Mouse (Mus musculus): Measurements from ENCODE around the gene Adat3. TPM values are rescaled to one million over a fixed set of nuclear protein-coding genes. Genes with fewer than 3 reads are reported as not detected.
"Not testable (repeated sequence)": the region's sequence is repeated elsewhere in the genome, so short reads cannot be mapped to it uniquely, and the experiment has no call there.

The Adat3 gene
- total RNA-seq, 2 experiments from 2014 or later: not detected

DNA sequence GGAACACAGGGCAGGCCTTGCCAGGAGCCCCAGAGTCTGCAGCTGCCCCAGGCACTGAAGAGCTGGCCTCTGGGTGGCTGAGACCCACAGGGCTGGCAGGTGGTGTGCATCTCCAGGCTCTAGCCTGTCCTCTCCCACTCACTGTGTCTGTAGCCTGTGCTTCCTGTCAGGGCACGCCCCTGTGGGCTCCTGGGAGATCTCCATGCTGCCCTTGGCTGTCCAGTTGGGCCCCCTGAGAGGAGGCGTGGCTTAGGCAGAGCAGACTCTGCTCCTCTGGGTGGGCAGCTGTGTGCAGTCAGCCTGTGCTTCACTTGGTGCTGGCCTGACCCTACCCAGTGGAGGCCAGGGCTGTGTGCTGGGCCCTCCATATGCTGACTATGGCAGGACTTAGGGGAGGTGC lies 25.0 kb downstream of the Adat3 start:
- no peak for ATAC-seq (replicated peaks; ENCODE audit: low FRiP score, poor library complexity, severe bottlenecking)

GRCm38 (mm10) chr10:80628925-80629324 lies 26.2 kb downstream of the Adat3 start:
- no peak for ATAC-seq (replicated peaks; ENCODE audit: low FRiP score, poor library complexity, severe bottlenecking)

GRCm38 (mm10) chr10:80635345-80635744 lies 32.7 kb downstream of the Adat3 start:
- ATAC-seq (replicated peaks; ENCODE audit: low FRiP score, poor library complexity, severe bottlenecking): no peak

DNA sequence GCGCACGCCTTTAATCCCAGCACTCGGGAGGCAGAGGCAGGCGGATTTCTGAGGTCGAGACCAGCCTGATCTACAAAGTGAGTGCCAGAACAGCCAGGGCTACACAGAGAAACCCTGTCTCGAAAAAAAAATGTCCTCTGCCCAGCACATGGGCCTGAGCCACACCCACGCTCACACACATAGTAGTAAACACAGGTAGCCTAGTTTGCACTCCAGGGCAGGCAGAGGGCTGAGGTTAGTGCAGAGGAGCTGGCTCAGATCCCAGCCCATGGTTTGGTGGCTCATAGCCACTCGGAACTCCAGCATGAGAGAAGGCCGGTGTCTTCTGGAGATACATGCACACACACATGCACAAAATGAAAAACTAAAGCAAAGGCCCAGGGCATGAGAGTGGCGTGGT lies 44.3 kb downstream of the Adat3 start:
- ATAC-seq (replicated peaks; ENCODE audit: low FRiP score, poor library complexity, severe bottlenecking): no peak

GRCm38 (mm10) chr10:80649910-80650309 lies 47.2 kb downstream of the Adat3 start:
- not testable (repeated sequence) for ATAC-seq (replicated peaks; ENCODE audit: low FRiP score, poor library complexity, severe bottlenecking)

DNA sequence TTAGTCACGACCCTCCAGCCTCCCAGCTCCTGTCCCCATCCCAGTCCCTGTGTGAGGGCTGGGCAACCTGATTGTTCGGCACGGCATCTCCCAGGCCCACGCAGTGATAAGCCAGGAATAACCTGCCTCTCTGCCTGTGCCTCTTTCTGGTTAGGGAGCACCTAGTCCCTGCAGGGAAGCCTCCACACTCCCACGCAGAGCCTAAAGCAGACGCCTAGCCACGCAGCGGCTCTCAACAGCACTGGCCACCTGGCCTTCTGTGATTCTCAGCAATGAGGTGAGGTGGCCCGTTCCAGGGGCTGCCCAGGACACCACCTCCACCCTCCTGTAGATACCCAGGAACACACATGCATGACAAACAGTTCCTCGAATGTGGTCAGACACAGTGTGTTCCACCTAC lies 47.7 kb downstream of the Adat3 start:
- ATAC-seq (replicated peaks; ENCODE audit: low FRiP score, poor library complexity, severe bottlenecking): no peak

DNA sequence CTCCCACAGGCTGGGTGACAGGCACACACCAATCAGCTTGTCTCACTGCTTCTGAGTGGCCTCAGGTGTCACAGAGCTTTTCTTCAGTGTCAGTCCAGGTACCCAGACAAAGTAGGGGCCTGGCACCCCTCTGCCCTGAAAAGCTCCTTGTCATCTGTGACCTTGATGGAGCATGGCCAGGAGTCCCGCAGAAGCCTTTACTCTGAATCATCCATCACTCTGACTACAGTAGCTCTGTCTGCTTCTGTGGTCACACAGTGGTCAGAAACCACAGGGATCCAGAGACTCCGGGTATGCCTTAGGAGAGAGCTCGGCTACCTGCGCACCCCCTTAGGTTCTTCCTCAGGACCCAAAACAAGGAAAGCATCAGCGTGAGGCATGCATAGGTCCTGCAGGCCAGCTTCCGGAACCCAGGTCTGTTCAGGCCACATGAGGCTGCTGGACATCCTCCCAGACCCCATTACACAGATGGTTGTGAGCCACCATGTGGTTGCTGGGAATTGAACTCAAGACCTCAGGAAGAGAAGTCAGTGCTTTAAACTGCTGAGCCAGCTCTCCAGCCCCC lies 50.6 kb downstream of the Adat3 start:
- ATAC-seq (replicated peaks; ENCODE audit: low FRiP score, poor library complexity, severe bottlenecking): no peak

DNA sequence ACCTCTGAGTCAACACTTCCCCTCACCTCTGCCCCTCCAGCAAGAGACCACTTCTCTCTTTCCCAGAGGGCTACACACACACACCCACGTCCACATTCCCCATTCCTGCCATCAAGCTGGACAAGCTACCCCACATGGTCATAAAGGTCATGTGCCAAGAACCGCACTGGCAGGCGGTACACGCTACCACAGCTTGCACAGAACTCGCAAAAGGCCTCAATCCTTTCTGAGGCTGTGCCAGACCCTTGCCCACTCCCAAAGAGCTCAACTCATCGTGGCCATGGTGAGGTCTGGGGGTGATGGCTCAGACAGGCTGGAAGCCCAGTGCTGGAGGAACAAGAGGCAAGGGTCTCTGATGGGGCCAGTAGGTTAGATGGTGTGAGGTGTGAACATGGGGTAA lies 52.2 kb downstream of the Adat3 start:
- no peak for ATAC-seq (replicated peaks; ENCODE audit: low FRiP score, poor library complexity, severe bottlenecking)

DNA sequence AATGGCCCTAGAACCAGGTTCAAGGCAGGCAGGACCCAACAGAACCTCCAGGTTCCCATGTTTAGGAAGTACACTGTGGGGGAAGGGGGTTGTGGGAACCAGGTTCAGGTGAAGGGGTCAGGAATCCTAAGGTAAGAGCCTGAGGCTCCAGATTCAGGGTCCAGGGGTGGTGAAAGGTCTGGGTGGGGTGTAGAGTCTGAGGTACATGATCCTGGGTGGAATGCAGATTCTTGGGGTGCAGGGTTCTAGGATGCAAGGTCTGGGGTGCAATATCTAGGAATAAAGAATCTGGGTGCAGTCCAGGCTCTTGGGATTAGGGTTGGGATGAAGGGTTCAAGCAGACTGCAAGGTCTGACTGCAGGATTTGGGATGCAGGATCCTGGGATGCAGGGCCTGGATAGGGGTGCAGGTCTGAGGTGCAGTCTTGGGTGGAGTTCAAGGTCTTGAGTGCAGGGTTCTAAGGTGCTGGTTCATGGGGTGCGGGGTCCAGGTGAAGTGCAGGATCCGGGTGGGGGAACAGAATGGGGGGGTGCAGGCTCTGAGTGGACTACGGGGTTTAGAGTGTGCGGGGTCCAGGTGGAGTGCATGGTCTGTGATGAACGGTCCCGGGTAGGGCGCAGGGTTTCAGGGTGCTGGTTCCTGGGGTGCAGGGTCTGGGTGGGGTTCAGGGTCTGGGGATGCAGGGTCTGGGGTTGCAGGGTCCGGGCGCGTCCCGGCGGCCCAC lies 52.9 kb downstream of the Adat3 start:
- no peak for ATAC-seq (replicated peaks; ENCODE audit: low FRiP score, poor library complexity, severe bottlenecking)

GRCm38 (mm10) chr10:80656130-80656862 lies 53.6 kb downstream of the Adat3 start:
- peak; percentile 67 for ATAC-seq (replicated peaks; ENCODE audit: low FRiP score, poor library complexity, severe bottlenecking)

DNA sequence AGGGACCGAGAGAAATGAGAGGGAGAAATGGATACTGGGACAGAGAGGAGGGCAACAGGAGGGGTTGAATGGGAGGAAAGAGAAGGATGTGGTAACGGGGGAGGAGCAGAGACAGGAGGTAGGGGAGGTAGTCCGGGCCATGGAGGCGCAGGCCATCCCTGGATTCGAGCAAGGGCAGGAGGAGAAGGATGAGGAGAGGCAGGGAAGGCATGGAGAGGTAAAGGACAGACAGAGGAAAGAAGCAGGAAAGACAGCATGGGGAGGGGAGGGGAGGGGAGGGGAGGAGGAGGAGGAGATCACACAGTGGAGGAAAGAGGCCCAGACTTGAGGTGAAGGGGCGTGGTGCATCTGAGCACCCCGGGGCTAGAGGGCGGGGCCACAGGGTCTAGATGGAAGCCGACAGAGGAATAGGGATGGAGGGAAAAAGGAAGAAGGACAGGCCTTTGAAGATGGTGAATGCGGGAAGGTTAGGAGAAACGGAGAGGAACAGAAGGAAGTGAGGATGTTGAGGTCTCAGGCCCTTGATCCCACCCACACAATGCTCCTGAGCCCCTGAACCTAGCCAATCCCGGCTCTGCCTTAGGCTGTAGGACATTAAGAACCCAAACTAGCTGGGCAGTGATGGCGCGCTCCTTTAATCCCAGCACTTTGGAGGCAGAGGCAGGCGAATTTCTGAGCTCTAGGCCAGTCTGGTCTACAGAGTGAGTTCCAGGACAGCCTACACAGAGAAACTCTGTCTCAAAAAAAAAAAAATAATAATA lies 54.4 kb downstream of the Adat3 start, which contains the start of gene Btbd2:
Gene Btbd2, minus strand, starts transcription at position 209 of the 761 bp plus-strand sequence.
- ATAC-seq (replicated peaks; ENCODE audit: low FRiP score, poor library complexity, severe bottlenecking): peak; percentile 49; the same call in 1 of the 2 replicates

Other genes starting within 250 kb of the Adat3 start
- gene Plk5, start 246.4 kb upstream of the Adat3 start, total RNA-seq (2015; ENCODE audit: low replicate concordance): not detected in 2 replicates
- not detected in 2 replicates for gene Plk5, start 246.4 kb upstream of the Adat3 start, total RNA-seq (2017; ENCODE audit: low replicate concordance)
- 1.4 TPM in 1 of 2 replicates, not detected in the other for gene Mex3d, start 215.2 kb upstream of the Adat3 start, total RNA-seq (2015; ENCODE audit: low replicate concordance)
- gene Mex3d, start 215.2 kb upstream of the Adat3 start, total RNA-seq (2017; ENCODE audit: low replicate concordance): 6.7 TPM in 1 of 2 replicates, not detected in the other
- 33.5 TPM in 2 replicates for gene Mbd3, start 203.3 kb upstream of the Adat3 start, total RNA-seq (2015; ENCODE audit: low replicate concordance)
- 39.7 and 45.8 TPM in 2 replicates for gene Mbd3, start 203.3 kb upstream of the Adat3 start, total RNA-seq (2017; ENCODE audit: low replicate concordance)
- 65.8 and 80.0 TPM in 2 replicates for gene Uqcr11, start 196.1 kb upstream of the Adat3 start, total RNA-seq (2015; ENCODE audit: low replicate concordance)
- 67.9 and 87.3 TPM in 2 replicates for gene Uqcr11, start 196.1 kb upstream of the Adat3 start, total RNA-seq (2017; ENCODE audit: low replicate concordance)
- gene Tcf3, start 169.2 kb upstream of the Adat3 start, total RNA-seq (2015; ENCODE audit: low replicate concordance): 127 and 148 TPM in 2 replicates
- gene Tcf3, start 169.2 kb upstream of the Adat3 start, total RNA-seq (2017; ENCODE audit: low replicate concordance): 140 and 145 TPM in 2 replicates
- not detected in 2 replicates for gene Onecut3, start 108.0 kb upstream of the Adat3 start, total RNA-seq (2015; ENCODE audit: low replicate concordance)
- gene Onecut3, start 108.0 kb upstream of the Adat3 start, total RNA-seq (2017; ENCODE audit: low replicate concordance): not detected in 2 replicates
- not detected in 2 replicates for gene Atp8b3, start 63.8 kb upstream of the Adat3 start, total RNA-seq (2015; ENCODE audit: low replicate concordance)
- gene Atp8b3, start 63.8 kb upstream of the Adat3 start, total RNA-seq (2017; ENCODE audit: low replicate concordance): 0.39 TPM in 1 of 2 replicates, not detected in the other
- 33.5 and 35.7 TPM in 2 replicates for gene Rexo1, start 41.3 kb upstream of the Adat3 start, total RNA-seq (2015; ENCODE audit: low replicate concordance)
- gene Rexo1, start 41.3 kb upstream of the Adat3 start, total RNA-seq (2017; ENCODE audit: low replicate concordance): 16.3 and 25.7 TPM in 2 replicates
- 8.4 and 9.4 TPM in 2 replicates for gene Klf16, start 25.6 kb upstream of the Adat3 start, total RNA-seq (2015; ENCODE audit: low replicate concordance)
- 9.9 and 14.1 TPM in 2 replicates for gene Klf16, start 25.6 kb upstream of the Adat3 start, total RNA-seq (2017; ENCODE audit: low replicate concordance)
- gene Abhd17a, start 12.5 kb upstream of the Adat3 start, total RNA-seq (2015; ENCODE audit: low replicate concordance): 44.7 and 49.0 TPM in 2 replicates
- 5.5 and 30.7 TPM in 2 replicates for gene Abhd17a, start 12.5 kb upstream of the Adat3 start, total RNA-seq (2017; ENCODE audit: low replicate concordance)
- gene Scamp4, start within 50 bp of the Adat3 start, total RNA-seq (2015; ENCODE audit: low replicate concordance): 8.8 and 10.5 TPM in 2 replicates
- gene Scamp4, start within 50 bp of the Adat3 start, total RNA-seq (2017; ENCODE audit: low replicate concordance): 2.3 and 6.9 TPM in 2 replicates
- 0.72 and 1.7 TPM in 2 replicates for gene Gm49322, start 3.1 kb downstream of the Adat3 start, total RNA-seq (2015; ENCODE audit: low replicate concordance)
- gene Gm49322, start 3.1 kb downstream of the Adat3 start, total RNA-seq (2017; ENCODE audit: low replicate concordance): 0.64 and 5.4 TPM in 2 replicates
- gene Csnk1g2, start 20.0 kb downstream of the Adat3 start, total RNA-seq (2015; ENCODE audit: low replicate concordance): 31.4 and 58.0 TPM in 2 replicates
- gene Csnk1g2, start 20.0 kb downstream of the Adat3 start, total RNA-seq (2017; ENCODE audit: low replicate concordance): 50.1 and 62.4 TPM in 2 replicates
- gene Btbd2, start 54.2 kb downstream of the Adat3 start, total RNA-seq (2015; ENCODE audit: low replicate concordance): 2.9 and 3.8 TPM in 2 replicates
- 9.2 and 25.3 TPM in 2 replicates for gene Btbd2, start 54.2 kb downstream of the Adat3 start, total RNA-seq (2017; ENCODE audit: low replicate concordance)
- 78.2 and 83.0 TPM in 2 replicates for gene Mknk2, start 75.2 kb downstream of the Adat3 start, total RNA-seq (2015; ENCODE audit: low replicate concordance)
- gene Mknk2, start 75.2 kb downstream of the Adat3 start, total RNA-seq (2017; ENCODE audit: low replicate concordance): 49.4 and 67.6 TPM in 2 replicates
- gene Mob3a, start 99.1 kb downstream of the Adat3 start, total RNA-seq (2015; ENCODE audit: low replicate concordance): 19.5 and 32.3 TPM in 2 replicates
- 9.0 and 25.7 TPM in 2 replicates for gene Mob3a, start 99.1 kb downstream of the Adat3 start, total RNA-seq (2017; ENCODE audit: low replicate concordance)
- 21.4 and 36.4 TPM in 2 replicates for gene Izumo4, start 99.3 kb downstream of the Adat3 start, total RNA-seq (2015; ENCODE audit: low replicate concordance)
- 3.3 and 3.8 TPM in 2 replicates for gene Izumo4, start 99.3 kb downstream of the Adat3 start, total RNA-seq (2017; ENCODE audit: low replicate concordance)
- 42.8 and 69.6 TPM in 2 replicates for gene Ap3d1, start 139.4 kb downstream of the Adat3 start, total RNA-seq (2015; ENCODE audit: low replicate concordance)
- gene Ap3d1, start 139.4 kb downstream of the Adat3 start, total RNA-seq (2017; ENCODE audit: low replicate concordance): 66.0 and 111 TPM in 2 replicates
- gene Dot1l, start 152.3 kb downstream of the Adat3 start, total RNA-seq (2015; ENCODE audit: low replicate concordance): 69.6 and 105 TPM in 2 replicates
- 51.7 and 61.7 TPM in 2 replicates for gene Dot1l, start 152.3 kb downstream of the Adat3 start, total RNA-seq (2017; ENCODE audit: low replicate concordance)
- gene Sf3a2, start 195.3 kb downstream of the Adat3 start, total RNA-seq (2015; ENCODE audit: low replicate concordance): 34.2 and 48.6 TPM in 2 replicates
- gene Sf3a2, start 195.3 kb downstream of the Adat3 start, total RNA-seq (2017; ENCODE audit: low replicate concordance): 16.8 and 18.1 TPM in 2 replicates
- 71.0 and 81.7 TPM in 2 replicates for gene Plekhj1, start 195.7 kb downstream of the Adat3 start, total RNA-seq (2015; ENCODE audit: low replicate concordance)
- gene Plekhj1, start 195.7 kb downstream of the Adat3 start, total RNA-seq (2017; ENCODE audit: low replicate concordance): 18.9 and 38.1 TPM in 2 replicates
- not detected in 2 replicates for gene Amh, start 202.4 kb downstream of the Adat3 start, total RNA-seq (2015; ENCODE audit: low replicate concordance)
- gene Amh, start 202.4 kb downstream of the Adat3 start, total RNA-seq (2017; ENCODE audit: low replicate concordance): not detected in 2 replicates
- not detected in 2 replicates for gene Jsrp1, start 210.6 kb downstream of the Adat3 start, total RNA-seq (2015; ENCODE audit: low replicate concordance)
- not detected in 2 replicates for gene Jsrp1, start 210.6 kb downstream of the Adat3 start, total RNA-seq (2017; ENCODE audit: low replicate concordance)
- gene Oaz1, start 223.8 kb downstream of the Adat3 start, total RNA-seq (2015; ENCODE audit: low replicate concordance): 1,470 and 1,566 TPM in 2 replicates
- 158 and 259 TPM in 2 replicates for gene Oaz1, start 223.8 kb downstream of the Adat3 start, total RNA-seq (2017; ENCODE audit: low replicate concordance)
- not detected in 2 replicates for gene Lingo3, start 241.2 kb downstream of the Adat3 start, total RNA-seq (2015; ENCODE audit: low replicate concordance)
- not detected in 2 replicates for gene Lingo3, start 241.2 kb downstream of the Adat3 start, total RNA-seq (2017; ENCODE audit: low replicate concordance)